Mouse (Mus musculus) intestine, embryonic 16.5 days (tissue): ENCODE results near the gene Sel1l3. TPM values are rescaled to one million over a fixed set of nuclear protein-coding genes. Genes with fewer than 3 reads are reported as not detected.

Experiments used
- ATAC-seq: fragments of 200-750 bp; cut with Nextera tagmentation; 2 replicates; pipeline ENCODE4 v1.8.0; 2017; ENCODE audit warnings: moderate TSS enrichment, moderate library complexity
- H3K27ac ChIP-seq: fragments of 300-500 bp; sonication (generic); 2 replicates; pipeline ENCODE4 v1.5.1; 2014; ENCODE audit warnings: mild to moderate bottlenecking, low read length
- H3K27me3 ChIP-seq: fragments of 300-500 bp; sonication (generic); replicated peaks from 2 replicates; pipeline ENCODE4 v1.6.1; 2014; ENCODE audit warnings: low read length, control low read depth, mixed read lengths; ENCODE audit not compliant: control insufficient read depth, insufficient read depth
- H3K36me3 ChIP-seq: fragments of 300-500 bp; sonication (generic); 2 replicates; pipeline ENCODE4 v1.6.1; 2014; ENCODE audit warnings: low read length, control low read depth; ENCODE audit not compliant: control insufficient read depth, insufficient read depth
- H3K4me1 ChIP-seq: fragments of 300-500 bp; sonication (generic); 2 replicates; pipeline ENCODE4 v1.6.1; 2014; ENCODE audit warnings: low read length, control low read depth, mixed read lengths; ENCODE audit not compliant: control insufficient read depth, insufficient read depth
- H3K4me2 ChIP-seq: fragments of 300-500 bp; sonication (generic); 2 replicates; pipeline ENCODE4 v1.6.1; 2014; ENCODE audit warnings: low read depth, low read length, control low read depth
- H3K4me3 ChIP-seq: fragments of 300-500 bp; sonication (generic); 2 replicates; pipeline ENCODE4 v1.5.1; 2014; ENCODE audit warnings: mild to moderate bottlenecking, low read length
- H3K9ac ChIP-seq: fragments of 300-500 bp; sonication (generic); 2 replicates; pipeline ENCODE4 v1.6.1; 2014; ENCODE audit warnings: low read depth, low read length
- H3K9me3 ChIP-seq: fragments of 300-500 bp; sonication (generic); 2 replicates; pipeline ENCODE4 v1.6.1; 2016; ENCODE audit warnings: low read length, control low read depth; ENCODE audit not compliant: control insufficient read depth
- WGBS: fragments of 180-500 bp; shearing (Covaris S2); extraction: QIAGEN DNeasy Blood & Tissue Kit; methylation state at CpG from one replicate; pipeline ENCODE4 v1.1.7; 2014; 5-methylcytosine and 5-hydroxymethylcytosine counted together
- polyA plus RNA-seq: library from polyadenylated mRNA; unstranded; fragments of >200 nt; fragmentation: Nextera tagmentation; extraction: Ambion mirVana; gene quantifications from 2 replicates; pipeline ENCODE4 v1.2.1, GENCODE M21; 2015

Gene Sel1l3
- polyA plus RNA-seq, 1 experiment from 2014 or later = 12.9 TPM

GRCm38 (mm10) chr5:53230560-53230959 lies 16.8 kb upstream of the Sel1l3 start:
- Histone ChIP-seq H3K9ac (no peak overlapping the region), H3K9me3 (no peaks in the 10 kb centered on the region), H3K36me3 (no peaks in the 10 kb centered on the region), H3K4me3 (no peak overlapping the region), H3K27ac (no peak overlapping the region), H3K4me2 (no peak overlapping the region), H3K4me1 (0 out of 2 replicates have a peak, but pooled peaks cover 1% of the 10 kb centered on the region), H3K27me3 (no peaks in the 10 kb centered on the region)
- 64% methylated on average over 4 of the region's 4 CpGs for WGBS
- no peak for ATAC-seq

- Histone ChIP-seq H3K4me3 (no peak overlapping the region), H3K27me3 (no peaks in the 10 kb centered on the region), H3K9me3 (no peaks in the 10 kb centered on the region), H3K4me2 (no peak overlapping the region), H3K27ac (no peak overlapping the region), H3K4me1 (no peaks in the 10 kb centered on the region), H3K36me3 (no peaks in the 10 kb centered on the region), H3K9ac (no peak overlapping the region)
- peak; percentile 75 for ATAC-seq
- 73% methylated on average over 13 of the region's 13 CpGs for WGBS
These were observed 11.7 kb upstream of the Sel1l3 start for GRCm38 (mm10) chr5:53225434-53225833.

GRCm38 (mm10) chr5:53214801-53215200 lies 1.1 kb upstream of the Sel1l3 start:
- Histone ChIP-seq H3K9ac (no peak overlapping the region), H3K27me3 (0 out of 2 replicates have a peak, but pooled peaks cover 6% of the 10 kb centered on the region), H3K27ac (no peak overlapping the region), H3K36me3 (no peaks in the 10 kb centered on the region), H3K9me3 (no peaks in the 10 kb centered on the region), H3K4me1 (peaks cover 7% of the 10 kb centered on the region; the same call in 1 of the 2 replicates), H3K4me3 (no peak overlapping the region), H3K4me2 (no peak overlapping the region)
- 27% methylated on average over 1 of the region's 1 CpGs for WGBS
- no peak for ATAC-seq

DNA sequence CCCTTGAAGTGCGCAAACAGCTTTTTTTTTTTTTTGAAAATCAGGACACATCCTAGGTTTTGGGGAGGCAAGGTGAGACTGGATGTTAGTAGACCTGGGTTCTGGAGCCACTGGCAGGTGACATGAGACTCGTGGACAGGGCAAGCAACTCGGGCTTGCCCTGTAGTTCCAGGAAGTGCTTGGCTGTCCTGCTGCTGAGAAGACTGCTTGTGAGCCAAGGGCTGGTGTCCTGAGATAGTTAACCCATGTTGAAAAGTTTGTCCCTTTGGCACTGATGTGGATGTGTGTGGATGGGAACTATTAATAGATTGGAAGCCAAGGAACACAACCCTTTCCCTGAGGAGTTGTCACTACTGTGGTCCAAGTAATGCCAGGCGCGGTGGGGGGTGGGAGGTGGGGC lies 635 bp upstream of the Sel1l3 start:
- Histone ChIP-seq H3K36me3 (no peaks in the 10 kb centered on the region), H3K9ac (peak overlapping the region; percentile 86; the same call in 1 of the 2 replicates), H3K4me1 (peaks cover 7% of the 10 kb centered on the region; the same call in 1 of the 2 replicates), H3K9me3 (no peaks in the 10 kb centered on the region), H3K4me2 (peak overlapping the region; percentile 97), H3K27ac (no peak overlapping the region; the same call in 1 of the 2 replicates), H3K4me3 (peak overlapping the region; percentile 72), H3K27me3 (0 out of 2 replicates have a peak, but pooled peaks cover 6% of the 10 kb centered on the region)
- 30% methylated on average over 5 of the region's 5 CpGs for whole genome bisulfite sequencing
- ATAC-seq = peak; percentile 24; the same call in 1 of the 2 replicates

DNA sequence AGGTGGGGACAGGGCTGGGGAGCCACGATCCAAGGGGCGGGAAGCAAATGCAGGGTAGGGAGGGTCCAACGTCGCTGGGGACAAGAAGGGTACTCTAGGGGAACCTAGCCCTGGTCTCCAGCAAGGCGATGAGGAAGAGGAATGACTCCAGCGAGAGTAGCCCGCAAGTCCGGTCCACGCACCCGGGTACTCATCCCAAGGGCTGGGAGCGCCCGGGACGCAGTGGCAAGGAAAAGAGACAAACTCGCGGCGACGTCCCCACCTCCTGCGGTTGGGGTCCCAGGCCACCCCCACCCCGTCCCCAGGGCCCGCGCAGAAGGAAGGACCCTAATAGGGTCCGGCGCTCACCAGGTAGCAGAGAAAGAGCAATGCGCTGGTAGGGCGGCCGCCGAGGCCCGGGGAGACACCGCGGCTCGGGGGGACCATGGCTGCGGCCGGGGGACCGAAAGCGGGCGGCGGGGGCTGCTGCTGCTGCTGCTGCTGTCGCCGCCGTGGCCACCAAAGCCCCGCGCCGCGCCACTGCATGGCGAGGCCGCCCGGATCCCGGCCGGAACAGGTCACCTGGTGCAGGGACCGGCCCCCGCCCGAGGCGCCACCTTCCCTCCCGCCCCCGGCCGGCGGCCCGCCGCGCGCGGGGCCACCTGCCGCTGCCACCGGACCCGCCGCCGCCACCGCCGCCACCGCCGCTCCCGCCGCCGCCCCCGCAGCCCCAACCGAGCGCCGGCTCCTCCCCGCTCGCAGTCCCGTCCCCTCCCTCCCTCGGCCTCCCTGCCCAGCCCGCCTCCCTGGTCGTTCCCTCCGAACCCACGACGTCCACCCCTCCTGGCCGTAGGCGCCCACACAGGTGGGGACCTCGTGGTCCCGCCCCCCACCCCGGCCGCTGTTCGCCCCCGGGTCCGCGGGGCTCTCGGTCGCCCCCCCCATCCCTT lies 681 bp downstream of the Sel1l3 start:
- H3K36me3 ChIP-seq = no peaks in the 10 kb centered on the region
- peaks cover 7% of the 10 kb centered on the region; the same call in 1 of the 2 replicates for H3K4me1 ChIP-seq
- peak overlapping the region; percentile 97 for H3K4me2 ChIP-seq
- under 1% methylated on average over 64 of the region's 99 CpGs for WGBS
- H3K9me3 ChIP-seq = no peaks in the 10 kb centered on the region
- 0 out of 2 replicates have a peak, but pooled peaks cover 6% of the 10 kb centered on the region for H3K27me3 ChIP-seq
- peak; percentile 57 for ATAC-seq
- H3K27ac ChIP-seq = peak overlapping the region; percentile 76
- H3K9ac ChIP-seq = peak overlapping the region; percentile 86
- H3K4me3 ChIP-seq = peak overlapping the region; percentile 72

DNA sequence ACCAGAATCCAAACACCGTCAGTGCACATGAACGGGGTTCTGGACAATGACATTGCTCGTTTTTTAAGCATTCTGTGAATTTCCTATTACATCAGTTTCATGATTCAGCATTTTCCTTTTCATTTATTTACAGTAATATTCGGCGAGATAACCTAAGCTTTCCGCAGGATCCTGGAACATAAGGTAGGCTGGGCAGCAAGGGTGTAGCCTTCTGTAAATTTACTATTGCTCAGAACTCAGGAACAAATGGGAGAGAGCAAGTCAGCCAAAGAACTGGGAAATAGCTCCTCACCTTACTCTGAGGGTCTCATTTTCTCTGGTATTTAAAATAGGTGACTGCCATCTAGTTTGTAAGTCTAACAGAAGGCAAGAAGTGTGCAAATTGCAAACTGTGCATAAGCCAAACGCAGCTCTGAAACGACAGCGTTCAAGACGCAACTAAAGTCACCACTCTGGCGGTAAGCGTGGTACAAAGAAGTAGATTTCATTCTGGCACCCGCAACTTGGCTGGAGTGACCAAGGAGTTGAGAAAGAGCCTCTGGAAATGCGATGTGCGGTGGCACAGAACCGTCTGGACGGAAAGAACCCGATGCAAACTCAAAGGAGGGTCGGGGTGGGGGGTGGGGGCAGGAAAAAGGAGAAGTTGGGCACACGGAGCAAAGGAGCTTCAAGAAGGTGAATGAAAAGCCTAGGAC lies 1.5 kb downstream of the Sel1l3 start:
- H3K4me3 ChIP-seq = peak overlapping the region; percentile 72
- no peaks in the 10 kb centered on the region for H3K36me3 ChIP-seq
- ATAC-seq = no peak
- peak overlapping the region; percentile 86 for H3K9ac ChIP-seq
- peak overlapping the region; percentile 97 for H3K4me2 ChIP-seq
- 0 out of 2 replicates have a peak, but pooled peaks cover 6% of the 10 kb centered on the region for H3K27me3 ChIP-seq
- no peaks in the 10 kb centered on the region for H3K9me3 ChIP-seq
- 13% methylated on average over 20 of the region's 20 CpGs for WGBS
- peaks cover 7% of the 10 kb centered on the region; the same call in 1 of the 2 replicates for H3K4me1 ChIP-seq
- peak overlapping the region; percentile 76 for H3K27ac ChIP-seq

- Histone ChIP-seq H3K4me3 (no peak overlapping the region), H3K4me1 (peaks cover 7% of the 10 kb centered on the region; the same call in 1 of the 2 replicates), H3K9me3 (no peaks in the 10 kb centered on the region), H3K9ac (no peak overlapping the region), H3K4me2 (no peak overlapping the region; the same call in 1 of the 2 replicates), H3K27ac (no peak overlapping the region), H3K27me3 (0 out of 2 replicates have a peak, but pooled peaks cover 6% of the 10 kb centered on the region), H3K36me3 (no peaks in the 10 kb centered on the region)
- 52% methylated on average over 6 of the region's 6 CpGs for WGBS
- ATAC-seq = no peak
These were observed 2.5 kb downstream of the Sel1l3 start for GRCm38 (mm10) chr5:53211241-53211640.

- no peak for ATAC-seq
- Histone ChIP-seq H3K27ac (no peak overlapping the region), H3K9me3 (no peaks in the 10 kb centered on the region), H3K4me2 (no peak overlapping the region), H3K4me3 (no peak overlapping the region), H3K27me3 (0 out of 2 replicates have a peak, but pooled peaks cover 6% of the 10 kb centered on the region), H3K36me3 (no peaks in the 10 kb centered on the region), H3K4me1 (peaks cover 7% of the 10 kb centered on the region; the same call in 1 of the 2 replicates), H3K9ac (no peak overlapping the region)
- WGBS = 72% methylated on average over 4 of the region's 4 CpGs
These were observed 3.2 kb downstream of the Sel1l3 start for GRCm38 (mm10) chr5:53210481-53210880.

GRCm38 (mm10) chr5:53209773-53210172 lies 4.0 kb downstream of the Sel1l3 start:
- H3K36me3 ChIP-seq = no peaks in the 10 kb centered on the region
- no peak overlapping the region for H3K9ac ChIP-seq
- H3K27ac ChIP-seq = no peak overlapping the region
- peaks cover 7% of the 10 kb centered on the region; the same call in 1 of the 2 replicates for H3K4me1 ChIP-seq
- ATAC-seq = no peak
- 0 out of 2 replicates have a peak, but pooled peaks cover 6% of the 10 kb centered on the region for H3K27me3 ChIP-seq
- 54% methylated on average over 7 of the region's 7 CpGs for WGBS
- no peak overlapping the region for H3K4me3 ChIP-seq
- H3K9me3 ChIP-seq = no peaks in the 10 kb centered on the region
- H3K4me2 ChIP-seq = no peak overlapping the region
